Mouse (Mus musculus): ENCODE data around the gene Il18r1.

DNA sequence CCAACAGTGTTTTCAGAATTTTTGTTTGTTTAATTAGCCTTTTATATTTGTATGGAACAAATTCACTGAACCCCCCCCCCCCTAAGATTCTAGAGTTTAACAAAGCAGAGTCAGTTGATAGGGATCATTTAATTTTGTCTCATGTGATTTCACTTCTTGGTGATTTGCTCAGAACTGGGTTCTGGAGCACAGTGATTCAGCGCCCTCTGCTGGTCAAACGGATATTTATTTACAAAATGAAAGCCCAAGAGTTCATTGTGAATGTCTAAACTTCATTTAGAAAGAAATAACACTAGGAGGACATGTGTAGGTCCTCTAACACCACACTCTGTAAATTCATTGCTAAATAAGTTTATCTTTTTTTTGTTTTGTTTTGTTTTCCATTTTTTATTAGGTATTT lies 79.3 kb downstream of the Il18r1 start:
- TF ChIP-seq CTCF (IDR thresholded peaks at IDR 0.05; ENCODE audit: borderline replicate concordance, control insufficient read depth, extremely low read depth, insufficient read depth, low read length, poor library complexity), result no peak
- TF ChIP-seq POLR2A (IDR thresholded peaks at IDR 0.05; ENCODE audit: control insufficient read depth, extremely low read depth, insufficient read depth, low read length, poor library complexity), result no peak

All from thymus, adult 2 months (tissue).